Mouse (Mus musculus): Measurements from ENCODE around the gene Ptcd3.
"Not testable (repeated sequence)": the region's sequence is repeated elsewhere in the genome, so short reads cannot be mapped to it uniquely, and the experiment has no call there.

Ptcd3 gene

GRCm38 (mm10) chr6:71868809-71869208 is 39.7 kb downstream of the Ptcd3 start:
- no peak for DNase-seq

GRCm38 (mm10) chr6:71867751-71868150 is 40.8 kb downstream of the Ptcd3 start:
- no peak for DNase-seq

DNA sequence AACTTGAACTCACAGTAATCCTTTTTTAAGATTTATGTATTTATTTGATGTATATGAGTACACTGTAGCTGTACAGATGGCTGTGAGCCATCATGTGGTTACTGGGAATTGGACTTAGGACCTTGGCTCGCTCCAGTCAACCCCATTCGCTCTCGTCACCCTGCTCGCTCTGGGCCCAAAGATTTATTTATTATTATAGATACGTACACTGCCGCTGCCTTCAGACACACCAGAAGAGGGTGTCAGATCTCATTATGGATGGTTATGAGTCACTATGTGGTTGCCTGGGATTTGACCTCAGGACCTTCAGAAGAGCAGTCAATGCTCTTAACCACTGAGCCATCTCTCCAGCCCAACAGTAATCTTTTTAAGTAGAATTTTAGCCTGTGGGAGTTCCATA is 61.6 kb downstream of the Ptcd3 start:
- DNase-seq = not testable (repeated sequence)

GRCm38 (mm10) chr6:71840597-71841290 is 67.8 kb downstream of the Ptcd3 start:
- DNase-seq = no peak

- no peak for DNase-seq
These were observed 68.7 kb downstream of the Ptcd3 start for GRCm38 (mm10) chr6:71839815-71840214.

GRCm38 (mm10) chr6:71836811-71837210 is 71.7 kb downstream of the Ptcd3 start:
- no peak for DNase-seq

GRCm38 (mm10) chr6:71831581-71831960 is 77.0 kb downstream of the Ptcd3 start:
- DNase-seq = peak; percentile 97

- DNase-seq = peak; percentile 97 to 98
These were observed 77.6 kb downstream of the Ptcd3 start, which contains the start of gene Immt for GRCm38 (mm10) chr6:71830690-71831580. TSS of gene Immt (plus strand) at chr6:71831331.
